ENCODE assay signal across 16 mouse cellular contexts in genomic region chr11:116186360-116186759, GRCm38 (mm10). TPM values are rescaled to one million over a fixed set of nuclear protein-coding genes. Genes with fewer than 3 reads are reported as not detected.
A peak's percentile ranks its signal among the peaks of the same experiment; 100 is the strongest.
DNase-seq lines count a peak whose midpoint lies in the region; ATAC-seq and TF ChIP-seq lines count a peak whose summit lies in the region.
"Had no signal": no experiment of that assay in that cellular context is flagged by ENCODE, and none has a peak within 500 bp of the region (broad histone marks: within the 10 kb centered on the region; RNA-seq: fewer than 3 reads in every experiment).

No protein-coding gene starts in this region.

- H3K4me2 ChIP-seq in embryonic facial prominence, embryonic 12.5 days (replicated peaks) = no peak overlapping the region
- no peak overlapping the region for H3K4me2 ChIP-seq in midbrain, embryonic 16.5 days (ENCODE audit: low read length)
- H3K4me2 ChIP-seq: liver, embryonic 13.5 days had no signal

- peaks cover 4% of the 10 kb centered on the region; the same call in 1 of the 2 replicates for H3K4me1 ChIP-seq in embryonic facial prominence, embryonic 12.5 days
- peaks cover 4% of the 10 kb centered on the region; the same call in 1 of the 2 replicates for H3K4me1 ChIP-seq in midbrain, embryonic 16.5 days (ENCODE audit: control insufficient read depth, insufficient read depth, low read length)

- intact Hi-C loops in left cerebral cortex, adult 2 months (cut with DNase I) = no loop called here
- intact Hi-C loops in left cerebral cortex, postnatal 14 days (cut with DNase I) = no loop called here

- H3K9me3 ChIP-seq in embryonic facial prominence, embryonic 12.5 days = no peaks in the 10 kb centered on the region
- no peaks in the 10 kb centered on the region for H3K9me3 ChIP-seq in midbrain, embryonic 16.5 days (replicated peaks; ENCODE audit: control insufficient read depth, low read length, poor library complexity, severe bottlenecking)
- H3K9me3 ChIP-seq: forebrain, embryonic 10.5 days; liver, embryonic 13.5 days had no signal

- no peak overlapping the region for H3K9ac ChIP-seq in embryonic facial prominence, embryonic 12.5 days
- H3K9ac ChIP-seq in midbrain, embryonic 16.5 days (ENCODE audit: low read depth, low read length) = no peak overlapping the region
- H3K9ac ChIP-seq: liver, embryonic 13.5 days had no signal

- H3K36me3 ChIP-seq in embryonic facial prominence, embryonic 12.5 days = peaks cover 35% of the 10 kb centered on the region
- peaks cover 24% of the 10 kb centered on the region for H3K36me3 ChIP-seq in midbrain, embryonic 16.5 days (ENCODE audit: control insufficient read depth, insufficient read depth, low read length)

- WGBS in embryonic facial prominence, embryonic 12.5 days = 65% methylated on average over 11 of the region's 11 CpGs
- WGBS in midbrain, embryonic 16.5 days = 85% methylated on average over 11 of the region's 11 CpGs

- H3K4me3 ChIP-seq in left cerebral cortex, adult 2 months = no peak overlapping the region
- no peak overlapping the region for H3K4me3 ChIP-seq in embryonic facial prominence, embryonic 12.5 days
- no peak overlapping the region for H3K4me3 ChIP-seq in midbrain, embryonic 16.5 days (ENCODE audit: low read depth, low read length)
- H3K4me3 ChIP-seq: forebrain, embryonic 10.5 days; liver, embryonic 13.5 days had no signal

- H3K27me3 ChIP-seq in embryonic facial prominence, embryonic 12.5 days = no peaks in the 10 kb centered on the region
- no peaks in the 10 kb centered on the region for H3K27me3 ChIP-seq in midbrain, embryonic 16.5 days (ENCODE audit: control insufficient read depth, insufficient read depth, low read depth, low read length)
- H3K27me3 ChIP-seq: liver, embryonic 13.5 days had no signal

- H3K27ac ChIP-seq in left cerebral cortex, adult 2 months = peak overlapping the region; percentile 28; the same call in 1 of the 2 replicates
- H3K27ac ChIP-seq in embryonic facial prominence, embryonic 12.5 days = peak overlapping the region; percentile 55
- peak overlapping the region; percentile 19; the same call in 1 of the 2 replicates for H3K27ac ChIP-seq in midbrain, embryonic 16.5 days (ENCODE audit: low read length)
- H3K27ac ChIP-seq: forebrain, embryonic 10.5 days; liver, embryonic 13.5 days had no signal

- DNase-seq in frontal cortex, postnatal 14 days (ENCODE audit: low spot score in 2 of 2) = no peak
- DNase-seq in left cerebral cortex, adult 2 months (ENCODE audit: extremely low spot score in 1 of 2, low spot score in 2 of 2) = no peak
- DNase-seq in left cerebral cortex, postnatal 14 days (ENCODE audit: low spot score in 2 of 2) = no peak
- no peak for DNase-seq in gastrocnemius, postnatal 4 days (ENCODE audit: low spot score in 2 of 2)
- DNase-seq: adrenal gland, postnatal 10 days; cerebellum, adult 11 months; gastrocnemius, postnatal 10 days; kidney, adult 11 months; kidney, postnatal 4 days; liver, embryonic 13.5 days; retina, postnatal 1 day had no signal

- ATAC-seq in frontal cortex, adult (ENCODE audit: low TSS enrichment) = peak; percentile 14; the same call in 1 of the 2 replicates
- no peak for ATAC-seq in embryonic facial prominence, embryonic 12.5 days (ENCODE audit: insufficient number of reproducible peaks, insufficient read depth, low FRiP score, low TSS enrichment)
- no peak for ATAC-seq in midbrain, embryonic 16.5 days
- no peak for ATAC-seq in CD4-positive, CD25-positive, alpha-beta regulatory T cell, adult 4 months

- no peak for TF ChIP-seq CTCF in left cerebral cortex, adult 2 months (IDR thresholded peaks at IDR 0.05)

RNA-seq across cellular contexts. Expression of gene Ten1, which starts 12.3 kb away (rescaled TPM):
- total RNA-seq in left cerebral cortex, adult 2 months (2021) = 10 to 100 TPM; 37.2 to 40.0 TPM
- total RNA-seq in left cerebral cortex, postnatal 14 days (2021) = 10 to 100 TPM; 41.5 to 44.0 TPM
- polyA plus RNA-seq in embryonic facial prominence, embryonic 12.5 days (2016; fragmentation: Nextera tagmentation; extraction: Ambion mirVana) = 66.5 and 71.9 TPM in 2 replicates
- 82.0 and 82.5 TPM in 2 replicates for polyA plus RNA-seq in midbrain, embryonic 16.5 days (2015; fragmentation: Nextera tagmentation; extraction: Ambion mirVana)
- 10 to 100 TPM; 44.6 to 49.5 TPM for polyA plus RNA-seq in CD4-positive, CD25-positive, alpha-beta regulatory T cell, adult 4 months (2017; shearing (Covaris generic))
- 10 to 100 TPM; 29.2 to 38.6 TPM for total RNA-seq in gastrocnemius, postnatal 4 days (2021)

RNA-seq across cellular contexts. Expression of gene Acox1, which starts 12.5 kb away (rescaled TPM):
- 100 to 1,000 TPM; 112 to 119 TPM for total RNA-seq in left cerebral cortex, adult 2 months (2021)
- total RNA-seq in left cerebral cortex, postnatal 14 days (2021) = 100 to 1,000 TPM; 120 to 121 TPM
- polyA plus RNA-seq in embryonic facial prominence, embryonic 12.5 days (2016; fragmentation: Nextera tagmentation; extraction: Ambion mirVana) = 25.8 and 26.4 TPM in 2 replicates
- polyA plus RNA-seq in midbrain, embryonic 16.5 days (2015; fragmentation: Nextera tagmentation; extraction: Ambion mirVana) = 64.0 and 71.5 TPM in 2 replicates
- 10 to 100 TPM; 16.9 to 24.2 TPM for polyA plus RNA-seq in CD4-positive, CD25-positive, alpha-beta regulatory T cell, adult 4 months (2017; shearing (Covaris generic))
- 10 to 100 TPM; 45.6 to 47.5 TPM for total RNA-seq in gastrocnemius, postnatal 4 days (2021)

RNA-seq across cellular contexts. Expression of gene Fbf1, which starts 18.4 kb away (rescaled TPM):
- 10 to 100 TPM; 85.5 to 87.1 TPM for total RNA-seq in left cerebral cortex, adult 2 months (2021)
- 10 to 100 TPM; 88.7 to 94.7 TPM for total RNA-seq in left cerebral cortex, postnatal 14 days (2021)
- polyA plus RNA-seq in embryonic facial prominence, embryonic 12.5 days (2016; fragmentation: Nextera tagmentation; extraction: Ambion mirVana) = 61.2 and 61.3 TPM in 2 replicates
- polyA plus RNA-seq in midbrain, embryonic 16.5 days (2015; fragmentation: Nextera tagmentation; extraction: Ambion mirVana) = 69.4 and 77.1 TPM in 2 replicates
- polyA plus RNA-seq in CD4-positive, CD25-positive, alpha-beta regulatory T cell, adult 4 months (2017; shearing (Covaris generic)) = 1 to 10 TPM; 2.8 to 5.2 TPM
- 10 to 100 TPM; 26.6 to 27.5 TPM for total RNA-seq in gastrocnemius, postnatal 4 days (2021)

RNA-seq across cellular contexts. Expression of gene Mrpl38, which starts 47.7 kb away (rescaled TPM):
- total RNA-seq in left cerebral cortex, adult 2 months (2021) = 10 to 100 TPM; 59.4 to 66.8 TPM
- 10 to 100 TPM; 51.1 to 56.1 TPM for total RNA-seq in left cerebral cortex, postnatal 14 days (2021)
- polyA plus RNA-seq in embryonic facial prominence, embryonic 12.5 days (2016; fragmentation: Nextera tagmentation; extraction: Ambion mirVana) = 83.7 and 89.2 TPM in 2 replicates
- 80.3 and 84.6 TPM in 2 replicates for polyA plus RNA-seq in midbrain, embryonic 16.5 days (2015; fragmentation: Nextera tagmentation; extraction: Ambion mirVana)
- 10 to 100 TPM; 22.7 to 25.5 TPM for polyA plus RNA-seq in CD4-positive, CD25-positive, alpha-beta regulatory T cell, adult 4 months (2017; shearing (Covaris generic))
- 10 to 100 TPM; 47.0 to 50.6 TPM for total RNA-seq in gastrocnemius, postnatal 4 days (2021)

RNA-seq across cellular contexts. Expression of gene Evpl, which starts 51.5 kb away (rescaled TPM):
- 1 to 10 TPM; 1.4 to 1.5 TPM for total RNA-seq in left cerebral cortex, adult 2 months (2021)
- total RNA-seq in left cerebral cortex, postnatal 14 days (2021) = under 1 TPM; 0.68 to 0.97 TPM
- 2.9 and 3.1 TPM in 2 replicates for polyA plus RNA-seq in embryonic facial prominence, embryonic 12.5 days (2016; fragmentation: Nextera tagmentation; extraction: Ambion mirVana)
- polyA plus RNA-seq in midbrain, embryonic 16.5 days (2015; fragmentation: Nextera tagmentation; extraction: Ambion mirVana) = 0.88 and 1.3 TPM in 2 replicates
- not detected for polyA plus RNA-seq in CD4-positive, CD25-positive, alpha-beta regulatory T cell, adult 4 months (2017; shearing (Covaris generic))
- total RNA-seq in gastrocnemius, postnatal 4 days (2021) = under 1 TPM; 0.41 to 0.47 TPM
